Mouse (Mus musculus): ENCODE measurements around the gene Ttc8. TPM values are rescaled to one million over a fixed set of nuclear protein-coding genes. Genes with fewer than 3 reads are reported as not detected.

The Ttc8 gene
- polyA plus RNA-seq, 1 experiment, result 17.6 TPM

- Histone ChIP-seq H3K27ac (ENCODE audit: control insufficient read depth, insufficient read depth, low read depth, low read length) (no peak overlapping the region), H3K4me1 (ENCODE audit: control insufficient read depth, insufficient read depth, low read length) (no peaks in the 10 kb centered on the region), H3K36me3 (ENCODE audit: control insufficient read depth, insufficient read depth, low read length) (no peaks in the 10 kb centered on the region), H3K27me3 (ENCODE audit: control insufficient read depth, insufficient read depth, low read length) (no peaks in the 10 kb centered on the region), H3K4me3 (ENCODE audit: control insufficient read depth, low read depth, low read length) (no peak overlapping the region)
- no peak for TF ChIP-seq POLR2A (IDR thresholded peaks at IDR 0.05; ENCODE audit: control insufficient read depth, low read depth, low read length)
- TF ChIP-seq CTCF (IDR thresholded peaks at IDR 0.05; ENCODE audit: control insufficient read depth, insufficient read depth, insufficient replicate concordance, low read depth, low read length), result no peak
Observed at GRCm38 (mm10) chr12:98973461-98973860, 53.1 kb downstream of the Ttc8 start.

DNA sequence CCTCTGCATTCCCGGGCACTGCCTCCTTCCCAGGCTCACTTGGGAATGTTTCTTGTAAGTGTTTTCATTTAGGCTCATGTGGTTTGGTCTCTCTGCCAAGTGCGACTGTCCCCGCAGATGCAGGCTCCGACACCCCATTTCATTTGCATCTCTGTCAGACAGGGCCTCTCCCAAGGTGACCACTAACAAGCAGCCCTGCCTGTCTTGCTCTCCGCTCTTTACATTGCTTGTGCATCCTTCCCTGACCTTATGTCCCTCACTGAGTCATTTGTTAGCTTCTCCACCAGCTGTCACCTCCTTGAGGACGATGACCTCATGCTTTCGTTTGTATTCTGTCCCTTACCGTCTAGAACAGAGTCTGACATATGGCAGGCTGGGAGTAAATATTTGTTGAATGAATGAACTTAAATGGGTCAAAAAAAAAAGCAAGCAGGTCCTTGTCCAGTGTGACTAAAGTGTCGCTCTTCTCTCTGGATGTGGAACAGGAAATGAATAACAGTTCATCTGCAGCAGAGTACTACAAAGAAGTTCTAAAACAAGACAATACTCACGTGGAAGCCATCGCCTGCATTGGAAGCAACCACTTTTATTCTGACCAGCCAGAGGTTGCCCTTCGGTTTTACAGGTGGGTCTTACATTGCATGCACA is 53.9 kb downstream of the Ttc8 start:
- Histone ChIP-seq H3K27me3 (ENCODE audit: control insufficient read depth, insufficient read depth, low read length) (no peaks in the 10 kb centered on the region), H3K4me1 (ENCODE audit: control insufficient read depth, insufficient read depth, low read length) (no peaks in the 10 kb centered on the region), H3K27ac (ENCODE audit: control insufficient read depth, insufficient read depth, low read depth, low read length) (no peak overlapping the region), H3K4me3 (ENCODE audit: control insufficient read depth, low read depth, low read length) (no peak overlapping the region), H3K36me3 (ENCODE audit: control insufficient read depth, insufficient read depth, low read length) (no peaks in the 10 kb centered on the region)
- no peak for TF ChIP-seq CTCF (IDR thresholded peaks at IDR 0.05; ENCODE audit: control insufficient read depth, insufficient read depth, insufficient replicate concordance, low read depth, low read length)
- no peak for TF ChIP-seq POLR2A (IDR thresholded peaks at IDR 0.05; ENCODE audit: control insufficient read depth, low read depth, low read length)

DNA sequence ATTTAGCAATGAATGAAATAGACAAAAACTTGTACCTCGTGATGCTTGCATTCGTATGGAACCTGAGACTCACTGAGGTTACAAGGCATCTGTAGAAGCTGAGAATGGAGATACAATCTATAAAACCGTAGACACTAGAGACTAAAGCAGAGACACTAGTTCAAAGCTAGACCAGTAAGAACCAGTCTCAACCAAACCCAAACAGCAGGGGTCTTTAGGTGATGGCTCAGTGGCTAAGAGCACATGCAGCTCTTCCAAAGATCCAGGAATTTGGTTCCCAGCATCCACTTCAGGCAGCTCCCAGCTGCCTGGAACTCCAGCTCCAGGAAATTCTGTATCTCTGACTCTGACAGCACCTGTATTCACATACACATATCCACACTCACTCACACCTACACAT is 60.7 kb downstream of the Ttc8 start:
- no peak for TF ChIP-seq POLR2A (IDR thresholded peaks at IDR 0.05; ENCODE audit: control insufficient read depth, low read depth, low read length)
- no peak for TF ChIP-seq CTCF (IDR thresholded peaks at IDR 0.05; ENCODE audit: control insufficient read depth, insufficient read depth, insufficient replicate concordance, low read depth, low read length)
- Histone ChIP-seq H3K4me3 (ENCODE audit: control insufficient read depth, low read depth, low read length) (no peak overlapping the region), H3K4me1 (ENCODE audit: control insufficient read depth, insufficient read depth, low read length) (no peaks in the 10 kb centered on the region), H3K27me3 (ENCODE audit: control insufficient read depth, insufficient read depth, low read length) (no peaks in the 10 kb centered on the region), H3K36me3 (ENCODE audit: control insufficient read depth, insufficient read depth, low read length) (no peaks in the 10 kb centered on the region), H3K27ac (ENCODE audit: control insufficient read depth, insufficient read depth, low read depth, low read length) (no peak overlapping the region)

DNA sequence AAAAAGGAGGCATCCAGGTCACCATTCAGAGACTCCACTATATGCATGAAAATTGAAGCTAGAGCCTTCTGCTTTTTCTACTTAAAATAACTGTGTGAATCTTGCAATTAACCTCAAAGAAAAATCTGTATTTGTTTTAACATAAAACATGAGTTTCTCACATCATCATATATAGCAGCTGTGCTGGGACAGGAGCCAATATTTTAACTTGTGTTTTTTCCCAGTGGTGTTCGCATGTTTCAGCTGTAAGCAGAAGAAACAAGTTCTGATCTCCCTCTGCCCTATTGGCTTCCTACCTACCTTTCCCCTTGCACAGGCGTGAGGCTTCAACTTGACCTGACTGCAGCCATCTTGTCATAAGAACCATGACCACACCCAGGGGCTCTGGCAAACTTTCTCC is 64.4 kb downstream of the Ttc8 start:
- no peaks in the 10 kb centered on the region for H3K4me1 ChIP-seq (ENCODE audit: control insufficient read depth, insufficient read depth, low read length)
- TF ChIP-seq POLR2A (IDR thresholded peaks at IDR 0.05; ENCODE audit: control insufficient read depth, low read depth, low read length), result no peak
- no peak for TF ChIP-seq CTCF (IDR thresholded peaks at IDR 0.05; ENCODE audit: control insufficient read depth, insufficient read depth, insufficient replicate concordance, low read depth, low read length)
- H3K27ac ChIP-seq (ENCODE audit: control insufficient read depth, insufficient read depth, low read depth, low read length), result no peak overlapping the region
- H3K36me3 ChIP-seq (ENCODE audit: control insufficient read depth, insufficient read depth, low read length), result no peaks in the 10 kb centered on the region
- no peaks in the 10 kb centered on the region for H3K27me3 ChIP-seq (ENCODE audit: control insufficient read depth, insufficient read depth, low read length)
- no peak overlapping the region for H3K4me3 ChIP-seq (ENCODE audit: control insufficient read depth, low read depth, low read length)

DNA sequence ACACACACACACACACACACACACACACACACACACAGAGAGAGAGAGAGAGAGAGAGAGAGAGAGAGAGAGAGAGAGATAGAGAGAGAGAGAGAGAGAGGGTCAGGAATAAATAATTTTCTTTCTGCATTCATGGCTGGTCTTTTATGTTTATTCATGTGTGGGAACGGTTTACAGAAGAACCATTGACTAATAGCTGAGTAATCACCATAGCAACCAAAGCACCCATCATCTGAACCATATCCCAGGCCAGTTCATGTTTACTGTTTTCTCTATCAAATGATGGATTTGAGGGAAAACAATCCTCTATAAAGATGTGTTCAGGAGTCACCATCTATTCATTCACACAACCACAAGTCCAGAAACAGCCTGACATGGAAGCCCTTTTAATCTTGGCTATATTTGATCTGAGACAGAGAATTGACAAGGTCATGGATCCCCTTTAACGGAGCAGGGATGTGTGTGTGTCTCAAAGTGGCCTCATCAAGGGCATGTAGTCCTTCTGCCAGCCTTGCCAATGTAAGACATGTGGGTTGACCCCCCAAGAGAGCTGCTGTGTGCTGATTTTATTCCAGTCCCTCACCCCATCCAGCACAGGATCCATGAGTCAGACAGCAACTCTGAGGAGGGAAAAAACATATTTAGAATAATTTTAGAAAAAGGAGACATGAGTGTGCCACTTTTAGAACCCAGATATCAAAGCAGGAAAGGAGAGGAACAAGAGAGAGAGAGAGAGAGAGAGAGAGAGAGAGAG is 70.9 kb downstream of the Ttc8 start:
- no peak overlapping the region for H3K27ac ChIP-seq (ENCODE audit: control insufficient read depth, insufficient read depth, low read depth, low read length)

DNA sequence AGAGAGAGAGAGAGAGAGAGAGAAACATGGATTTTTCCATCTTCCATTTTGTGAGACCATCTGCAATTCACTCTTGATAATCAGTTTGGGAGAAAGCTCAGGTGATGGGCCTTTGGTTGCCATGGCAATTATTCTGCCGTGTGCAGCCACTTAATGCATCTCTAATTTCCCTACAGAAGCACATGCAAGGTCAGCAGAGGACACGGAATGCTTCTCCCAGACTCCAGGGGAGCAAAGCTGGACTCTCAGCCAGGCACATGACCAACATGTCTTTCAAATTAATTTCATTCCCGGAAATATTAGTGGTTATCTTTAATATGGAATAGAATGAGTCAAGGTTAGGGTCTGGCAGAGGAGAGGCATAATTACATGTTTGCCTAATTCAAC is 71.4 kb downstream of the Ttc8 start:
- Histone ChIP-seq H3K4me1 (ENCODE audit: control insufficient read depth, insufficient read depth, low read length) (no peaks in the 10 kb centered on the region), H3K36me3 (ENCODE audit: control insufficient read depth, insufficient read depth, low read length) (no peaks in the 10 kb centered on the region), H3K27ac (ENCODE audit: control insufficient read depth, insufficient read depth, low read depth, low read length) (no peak overlapping the region), H3K4me3 (ENCODE audit: control insufficient read depth, low read depth, low read length) (no peak overlapping the region), H3K27me3 (ENCODE audit: control insufficient read depth, insufficient read depth, low read length) (no peaks in the 10 kb centered on the region)
- TF ChIP-seq POLR2A (IDR thresholded peaks at IDR 0.05; ENCODE audit: control insufficient read depth, low read depth, low read length) (no peak), CTCF (IDR thresholded peaks at IDR 0.05; ENCODE audit: control insufficient read depth, insufficient read depth, insufficient replicate concordance, low read depth, low read length) (no peak)

More for the DNA sequence above, 70.9 kb downstream of the Ttc8 start:
- Histone ChIP-seq H3K4me3 (ENCODE audit: control insufficient read depth, low read depth, low read length) (no peak overlapping the region), H3K27me3 (ENCODE audit: control insufficient read depth, insufficient read depth, low read length) (no peaks in the 10 kb centered on the region), H3K4me1 (ENCODE audit: control insufficient read depth, insufficient read depth, low read length) (no peaks in the 10 kb centered on the region), H3K36me3 (ENCODE audit: control insufficient read depth, insufficient read depth, low read length) (no peaks in the 10 kb centered on the region)
- no peak for TF ChIP-seq CTCF (IDR thresholded peaks at IDR 0.05; ENCODE audit: control insufficient read depth, insufficient read depth, insufficient replicate concordance, low read depth, low read length)
- TF ChIP-seq POLR2A (IDR thresholded peaks at IDR 0.05; ENCODE audit: control insufficient read depth, low read depth, low read length), result no peak

DNA sequence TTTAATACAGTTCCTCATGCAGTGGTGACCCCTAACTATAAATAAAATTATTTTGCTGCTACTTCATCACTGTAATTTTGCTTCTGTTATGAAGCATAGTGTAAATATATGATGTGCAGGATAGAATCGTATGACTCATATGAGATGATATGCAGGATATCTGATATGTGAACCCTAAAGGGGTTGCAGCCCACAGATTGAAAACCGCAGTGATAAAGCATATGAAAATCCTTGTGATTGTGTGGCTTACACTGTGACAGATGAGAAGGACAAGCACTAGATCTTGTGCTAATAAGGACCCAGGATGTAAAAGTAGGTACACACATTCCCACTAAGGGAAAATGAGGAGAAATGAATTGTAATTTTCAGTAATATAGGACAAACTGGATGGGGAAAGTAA is 73.4 kb downstream of the Ttc8 start:
- no peaks in the 10 kb centered on the region for H3K36me3 ChIP-seq (ENCODE audit: control insufficient read depth, insufficient read depth, low read length)
- no peak for TF ChIP-seq POLR2A (IDR thresholded peaks at IDR 0.05; ENCODE audit: control insufficient read depth, low read depth, low read length)
- no peak for TF ChIP-seq CTCF (IDR thresholded peaks at IDR 0.05; ENCODE audit: control insufficient read depth, insufficient read depth, insufficient replicate concordance, low read depth, low read length)
- no peaks in the 10 kb centered on the region for H3K4me1 ChIP-seq (ENCODE audit: control insufficient read depth, insufficient read depth, low read length)
- H3K27ac ChIP-seq (ENCODE audit: control insufficient read depth, insufficient read depth, low read depth, low read length), result no peak overlapping the region
- no peaks in the 10 kb centered on the region for H3K27me3 ChIP-seq (ENCODE audit: control insufficient read depth, insufficient read depth, low read length)
- H3K4me3 ChIP-seq (ENCODE audit: control insufficient read depth, low read depth, low read length), result no peak overlapping the region

Data from testis, adult 2 months (tissue).